Mouse (Mus musculus): ENCODE results near the gene Gpc2.

- TF ChIP-seq CTCF (IDR thresholded peaks at IDR 0.05; ENCODE audit: insufficient read depth, low read depth, low read length) (no peak), POLR2A (IDR thresholded peaks at IDR 0.05; ENCODE audit: insufficient read depth, low read depth, low read length) (no peak)
Observed at GRCm38 (mm10) chr5:138260834-138261233, 19.0 kb downstream of the Gpc2 start.

Data from olfactory bulb, adult 2 months (tissue).